Mouse (Mus musculus) heart, adult 2 months (tissue): Measurements from ENCODE around the gene Mrps34.

Source experiments
- CTCF ChIP-seq: fragments of 200-600 bp; IDR thresholded peaks from 2 replicates; pipeline ENCODE4 v1.8.1; 2022; ENCODE audit warnings: antibody characterized with exemption, mild to moderate bottlenecking, moderate library complexity
- EP300 ChIP-seq: fragments of 200-500 bp; IDR thresholded peaks from 2 replicates; pipeline ENCODE4 v1.6.1; 2011; ENCODE audit warnings: low read depth, low read length, control low read depth; ENCODE audit not compliant: insufficient read depth
- POLR2A ChIP-seq: fragments of 200-500 bp; IDR thresholded peaks from 2 replicates; pipeline ENCODE4 v1.6.1; 2011; ENCODE audit warnings: mild to moderate bottlenecking, low read depth, low read length, control low read depth; ENCODE audit not compliant: insufficient read depth

DNA sequence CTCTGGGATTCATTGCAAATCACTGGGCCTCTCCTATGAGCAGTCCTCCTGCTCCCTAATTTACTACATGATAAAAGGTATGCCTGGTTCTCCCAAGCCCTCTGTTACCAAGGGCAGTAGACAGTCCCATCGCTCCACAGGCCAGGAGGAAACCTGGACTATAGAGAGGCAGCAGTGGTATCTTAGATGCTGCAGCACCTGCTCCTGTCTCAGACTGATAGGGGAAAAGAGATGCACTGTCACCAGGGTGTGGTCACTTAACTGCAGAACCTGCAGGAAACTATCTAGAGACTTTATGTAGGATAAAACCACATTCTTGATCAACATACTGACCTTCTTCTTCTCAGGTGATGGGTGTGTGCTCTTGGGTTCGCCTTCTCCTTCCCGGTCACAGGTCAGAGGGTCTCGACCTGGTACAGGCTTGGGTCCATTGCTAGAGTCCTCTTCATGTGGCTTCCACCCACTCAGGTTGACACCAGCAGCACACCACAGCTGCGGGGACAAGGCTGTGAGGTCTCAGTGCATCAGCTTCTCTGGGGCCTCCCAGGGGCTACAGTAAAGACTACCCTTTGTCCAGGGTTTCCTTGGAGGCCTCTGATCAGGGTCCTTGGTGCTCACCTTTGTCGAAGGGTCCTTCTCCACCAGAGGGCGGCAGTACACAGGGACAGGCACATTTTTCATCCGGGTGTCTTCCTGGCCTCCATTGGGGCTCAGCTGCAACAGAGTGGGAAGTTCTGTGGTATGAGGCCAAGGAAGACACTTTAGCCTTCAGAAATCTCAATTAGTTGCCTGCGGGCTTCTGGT, 8.0 kb downstream of the Mrps34 start:
- TF ChIP-seq POLR2A (no peak), CTCF (peak; percentile 63), EP300 (no peak)
